Mouse (Mus musculus) heart, adult 11 months (tissue): ENCODE results near the gene Gm15517.
"Not testable (repeated sequence)": the region's sequence is repeated elsewhere in the genome, so short reads cannot be mapped to it uniquely, and the experiment has no call there.

Experiments used
- DNase-seq: peaks from one replicate; pipeline ENCODE4 v3.0.0; 2022

The Gm15517 gene

GRCm38 (mm10) chr7:44261147-44261546 is at the start of gene Gm15517:
TSS of gene Gm15517 (plus strand) at chr7:44261447.
- DNase-seq, result no peak

GRCm38 (mm10) chr7:44215645-44216044 is 45.6 kb upstream of the Gm15517 start, which contains the start of gene Klk1b5:
TSS of gene Klk1b5 (plus strand) at chr7:44215945.
- no peak for DNase-seq

- not testable (repeated sequence) for DNase-seq
These were observed 39.6 kb upstream of the Gm15517 start for GRCm38 (mm10) chr7:44221601-44222000.

- not testable (repeated sequence) for DNase-seq
These were observed 38.9 kb upstream of the Gm15517 start for GRCm38 (mm10) chr7:44222335-44222734.

- no peak for DNase-seq
These were observed 36.2 kb upstream of the Gm15517 start, which contains the start of gene Klk1 for GRCm38 (mm10) chr7:44225076-44225475. TSS of gene Klk1 (plus strand) at chr7:44225360.

GRCm38 (mm10) chr7:44235909-44236308 is 25.3 kb upstream of the Gm15517 start, which contains the start of gene Gm36864:
TSS of gene Gm36864 (plus strand) at chr7:44236177.
- DNase-seq, result peak; percentile 74

- no peak for DNase-seq
These were observed 21.3 kb upstream of the Gm15517 start for GRCm38 (mm10) chr7:44239913-44240312.

GRCm38 (mm10) chr7:44240712-44241111 is 20.5 kb upstream of the Gm15517 start:
- DNase-seq, result no peak

- DNase-seq, result no peak
These were observed 20.1 kb upstream of the Gm15517 start for GRCm38 (mm10) chr7:44241163-44241562.

GRCm38 (mm10) chr7:44244080-44244479 is 17.2 kb upstream of the Gm15517 start:
- DNase-seq, result no peak

- DNase-seq, result peak; percentile 99
These were observed 14.9 kb upstream of the Gm15517 start, which contains the start of the genes 1700028J19Rik and 2410002F23Rik for GRCm38 (mm10) chr7:44246055-44246983. TSS of gene 1700028J19Rik (minus strand) at chr7:44246695. TSS of gene 2410002F23Rik (plus strand) at chr7:44246722.

GRCm38 (mm10) chr7:44246984-44247470 is 14.2 kb upstream of the Gm15517 start:
- DNase-seq, result peak; percentile 97

- DNase-seq, result no peak
These were observed 13.3 kb upstream of the Gm15517 start for GRCm38 (mm10) chr7:44247971-44248370.

- DNase-seq, result no peak
These were observed 12.0 kb upstream of the Gm15517 start for GRCm38 (mm10) chr7:44249248-44249647.

- not testable (repeated sequence) for DNase-seq
These were observed 10.4 kb upstream of the Gm15517 start for GRCm38 (mm10) chr7:44250732-44251275.

- DNase-seq, result no peak
These were observed 8.1 kb upstream of the Gm15517 start for GRCm38 (mm10) chr7:44253023-44253616.

- DNase-seq, result no peak
These were observed 6.3 kb upstream of the Gm15517 start for GRCm38 (mm10) chr7:44254930-44255329.

GRCm38 (mm10) chr7:44257278-44257677 is 4.0 kb upstream of the Gm15517 start, which contains the start of gene Acp4:
TSS of gene Acp4 (minus strand) at chr7:44257378.
- DNase-seq, result no peak

GRCm38 (mm10) chr7:44260410-44260809 is 837 bp upstream of the Gm15517 start:
- DNase-seq, result no peak

- DNase-seq, result peak; percentile 96
These were observed 1.8 kb downstream of the Gm15517 start for GRCm38 (mm10) chr7:44262791-44263643.

- DNase-seq, result peak; percentile 76
These were observed 6.9 kb downstream of the Gm15517 start for GRCm38 (mm10) chr7:44268117-44268516.

- DNase-seq, result peak; percentile 82
These were observed 8.2 kb downstream of the Gm15517 start for GRCm38 (mm10) chr7:44269397-44269796.
